Mouse (Mus musculus): ENCODE data around the gene Cfap299. TPM values are rescaled to one million over a fixed set of nuclear protein-coding genes. Genes with fewer than 3 reads are reported as not detected.

Cfap299 gene
- polyA plus RNA-seq, 1 experiment from 2014 or later, result 0.73 TPM

- no peaks in the 10 kb centered on the region for H3K27me3 ChIP-seq
- 83% methylated on average over 1 of the region's 1 CpGs for WGBS
- no peak overlapping the region for H3K27ac ChIP-seq
- H3K9me3 ChIP-seq, result no peaks in the 10 kb centered on the region
- H3K4me3 ChIP-seq (replicated peaks), result no peak overlapping the region
- no peaks in the 10 kb centered on the region for H3K4me1 ChIP-seq (replicated peaks)
- no peak for ATAC-seq
- H3K4me2 ChIP-seq (replicated peaks), result no peak overlapping the region
- no peak overlapping the region for H3K9ac ChIP-seq (replicated peaks)
- H3K36me3 ChIP-seq, result no peaks in the 10 kb centered on the region
Measured at GRCm38 (mm10) chr5:98402165-98402564, 73.1 kb downstream of the Cfap299 start.

- no peak for ATAC-seq
- 79% methylated on average over 2 of the region's 2 CpGs for WGBS
- no peaks in the 10 kb centered on the region for H3K4me1 ChIP-seq (replicated peaks)
Measured at GRCm38 (mm10) chr5:98410060-98410459, 81.0 kb downstream of the Cfap299 start.

GRCm38 (mm10) chr5:98416385-98417145, 87.5 kb downstream of the Cfap299 start:
- WGBS, result 86% methylated on average over 9 of the region's 9 CpGs
- H3K4me1 ChIP-seq (replicated peaks), result no peaks in the 10 kb centered on the region
- no peak overlapping the region for H3K4me3 ChIP-seq (replicated peaks)
- H3K9ac ChIP-seq (replicated peaks), result no peak overlapping the region
- no peak overlapping the region for H3K27ac ChIP-seq
- no peaks in the 10 kb centered on the region for H3K27me3 ChIP-seq
- no peak for ATAC-seq
- no peaks in the 10 kb centered on the region for H3K36me3 ChIP-seq
- H3K4me2 ChIP-seq (replicated peaks), result no peak overlapping the region
- H3K9me3 ChIP-seq, result no peaks in the 10 kb centered on the region

More at GRCm38 (mm10) chr5:98410060-98410459, 81.0 kb downstream of the Cfap299 start:
- Histone ChIP-seq H3K4me3 (replicated peaks) (no peak overlapping the region), H3K4me2 (replicated peaks) (no peak overlapping the region), H3K27me3 (no peaks in the 10 kb centered on the region), H3K27ac (no peak overlapping the region), H3K9me3 (no peaks in the 10 kb centered on the region), H3K9ac (replicated peaks) (no peak overlapping the region), H3K36me3 (no peaks in the 10 kb centered on the region)

- ATAC-seq, result no peak
- no peak overlapping the region for H3K9ac ChIP-seq (replicated peaks)
- H3K4me3 ChIP-seq (replicated peaks), result no peak overlapping the region
- WGBS, result 100% methylated on average over 1 of the region's 1 CpGs
- H3K27me3 ChIP-seq, result no peaks in the 10 kb centered on the region
- no peak overlapping the region for H3K4me2 ChIP-seq (replicated peaks)
- H3K27ac ChIP-seq, result no peak overlapping the region
- H3K36me3 ChIP-seq, result no peaks in the 10 kb centered on the region
- H3K9me3 ChIP-seq, result no peaks in the 10 kb centered on the region
- no peaks in the 10 kb centered on the region for H3K4me1 ChIP-seq (replicated peaks)
Measured at GRCm38 (mm10) chr5:98424965-98425364, 95.9 kb downstream of the Cfap299 start.

DNA sequence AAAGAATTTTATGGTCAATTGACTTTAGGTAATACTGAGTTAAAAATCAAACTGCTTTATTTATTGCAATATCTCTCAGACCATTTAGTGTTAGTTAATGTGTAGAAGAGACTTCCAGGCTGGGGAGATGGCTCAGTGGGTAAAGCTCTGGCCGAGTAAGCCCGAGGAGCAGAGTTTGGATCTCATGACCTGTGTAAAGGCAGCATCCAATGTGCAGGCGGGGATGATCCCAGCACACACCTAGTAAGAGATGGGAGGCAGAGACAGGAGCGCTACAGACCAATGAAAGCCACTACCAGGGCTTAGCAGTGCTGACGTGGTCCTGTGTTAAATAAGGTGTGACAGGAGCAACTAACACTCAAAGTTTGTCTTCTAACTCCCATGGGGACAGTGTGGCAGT, 97.0 kb downstream of the Cfap299 start:
- H3K36me3 ChIP-seq, result no peaks in the 10 kb centered on the region
- 88% methylated on average over 5 of the region's 5 CpGs for WGBS
- H3K4me3 ChIP-seq (replicated peaks), result no peak overlapping the region
- no peak for ATAC-seq
- no peak overlapping the region for H3K27ac ChIP-seq
- H3K27me3 ChIP-seq, result no peaks in the 10 kb centered on the region
- no peaks in the 10 kb centered on the region for H3K4me1 ChIP-seq (replicated peaks)
- H3K4me2 ChIP-seq (replicated peaks), result no peak overlapping the region
- H3K9ac ChIP-seq (replicated peaks), result no peak overlapping the region
- H3K9me3 ChIP-seq, result no peaks in the 10 kb centered on the region

DNA sequence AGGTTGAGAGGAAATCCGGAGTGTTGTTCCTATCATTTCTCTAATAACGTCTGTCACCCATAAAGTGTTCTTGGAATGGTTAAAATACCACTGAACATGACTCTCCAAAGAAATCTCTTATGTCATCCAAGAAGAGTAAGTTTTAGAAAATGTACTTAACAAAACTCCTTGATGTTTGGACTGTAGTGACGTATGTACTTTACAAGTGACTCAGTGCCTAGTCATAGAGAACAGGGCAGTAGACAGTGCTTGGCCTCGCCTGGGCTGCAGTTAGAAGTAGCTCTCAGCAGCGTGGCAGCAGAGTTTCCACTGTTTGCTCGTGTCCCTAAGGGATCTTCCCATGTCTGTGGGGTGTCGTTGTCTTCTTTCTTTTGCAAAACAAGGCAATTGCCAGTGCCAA, 101.0 kb downstream of the Cfap299 start:
- no peaks in the 10 kb centered on the region for H3K27me3 ChIP-seq
- no peaks in the 10 kb centered on the region for H3K36me3 ChIP-seq
- no peak overlapping the region for H3K4me3 ChIP-seq (replicated peaks)
- no peaks in the 10 kb centered on the region for H3K4me1 ChIP-seq (replicated peaks)
- H3K9ac ChIP-seq (replicated peaks), result no peak overlapping the region
- H3K9me3 ChIP-seq, result no peaks in the 10 kb centered on the region
- 78% methylated on average over 7 of the region's 7 CpGs for WGBS
- no peak overlapping the region for H3K27ac ChIP-seq
- no peak overlapping the region for H3K4me2 ChIP-seq (replicated peaks)
- ATAC-seq, result no peak

DNA sequence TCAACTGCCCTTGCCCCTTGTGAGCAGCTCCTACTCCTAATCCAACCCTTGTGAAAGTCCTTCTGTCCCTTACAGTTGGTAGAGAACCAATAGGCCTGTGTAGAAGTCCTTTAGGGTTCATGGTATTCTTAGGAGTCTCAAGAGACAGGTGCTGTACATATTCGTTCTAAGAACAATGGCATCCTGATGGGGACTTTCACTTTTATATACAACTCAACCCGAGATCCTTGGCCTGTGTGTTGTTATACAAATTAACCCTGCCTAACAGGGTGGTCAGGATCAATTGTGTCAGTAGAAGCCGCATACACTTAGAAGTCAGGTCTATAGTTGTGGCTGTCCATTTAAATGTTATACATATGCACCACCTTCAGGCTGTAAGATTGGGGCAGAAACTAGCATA, 109.6 kb downstream of the Cfap299 start:
- Histone ChIP-seq H3K9ac (replicated peaks) (no peak overlapping the region), H3K27me3 (no peaks in the 10 kb centered on the region), H3K4me3 (replicated peaks) (no peak overlapping the region), H3K36me3 (no peaks in the 10 kb centered on the region), H3K4me2 (replicated peaks) (no peak overlapping the region), H3K4me1 (replicated peaks) (no peaks in the 10 kb centered on the region), H3K9me3 (no peaks in the 10 kb centered on the region), H3K27ac (no peak overlapping the region)
- WGBS, result 64% methylated on average over 3 of the region's 3 CpGs
- no peak for ATAC-seq

DNA sequence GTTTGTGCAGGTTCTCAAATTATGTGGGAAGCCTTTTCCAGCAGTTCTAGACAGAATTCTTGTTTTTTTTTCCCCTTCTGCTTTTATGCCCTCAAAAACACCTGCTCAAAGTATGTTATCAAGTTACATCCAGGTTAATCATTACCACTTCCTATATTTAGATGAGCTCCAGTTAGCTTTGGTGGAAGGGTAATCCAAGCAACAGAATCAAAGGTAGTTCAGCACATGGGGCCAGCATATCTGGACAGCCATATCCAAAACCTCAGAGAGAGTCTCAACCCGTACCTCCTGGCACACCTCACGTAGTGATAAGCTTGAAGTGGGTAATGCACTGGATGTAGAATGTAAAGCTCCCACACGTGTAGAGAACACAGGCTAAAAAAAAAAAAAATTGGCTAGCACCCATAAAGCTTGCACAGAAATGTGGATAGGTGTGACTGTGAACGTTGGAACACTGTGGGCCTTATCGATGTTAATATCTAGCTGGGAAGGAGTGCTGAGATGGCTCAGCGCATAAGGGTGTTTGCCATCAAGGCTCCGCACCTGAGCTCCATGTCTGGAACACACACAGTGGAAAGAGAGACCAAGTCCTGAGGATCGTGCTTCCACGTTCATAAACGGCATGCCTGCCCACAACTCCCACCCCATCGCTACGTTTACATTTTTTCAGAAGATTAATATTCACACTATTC, 117.8 kb downstream of the Cfap299 start:
- ATAC-seq, result no peak
- no peak overlapping the region for H3K4me3 ChIP-seq (replicated peaks)
- no peak overlapping the region for H3K4me2 ChIP-seq (replicated peaks)
- H3K36me3 ChIP-seq, result no peaks in the 10 kb centered on the region
- no peaks in the 10 kb centered on the region for H3K27me3 ChIP-seq
- H3K9ac ChIP-seq (replicated peaks), result no peak overlapping the region
- no peak overlapping the region for H3K27ac ChIP-seq
- no peaks in the 10 kb centered on the region for H3K4me1 ChIP-seq (replicated peaks)
- H3K9me3 ChIP-seq, result no peaks in the 10 kb centered on the region
- 92% methylated on average over 12 of the region's 12 CpGs for WGBS

DNA sequence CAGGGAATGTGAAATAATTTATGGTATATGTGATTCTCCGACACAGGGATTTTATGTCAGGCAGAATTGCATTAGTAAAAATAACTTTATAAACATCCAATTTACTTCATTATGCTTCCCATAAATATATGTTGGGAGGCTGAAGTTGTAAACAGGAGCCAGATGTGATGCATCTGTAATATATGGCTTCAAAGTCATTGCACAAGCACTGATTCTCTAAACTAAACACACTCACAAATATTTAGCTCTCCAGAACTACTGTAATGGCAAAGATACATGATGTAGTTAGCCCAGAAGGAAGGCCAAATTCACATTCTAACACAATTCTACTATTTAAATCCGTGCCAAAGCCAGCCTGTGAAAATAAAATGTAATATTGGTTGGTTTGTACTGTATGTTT, 120.8 kb downstream of the Cfap299 start:
- WGBS, result 91% methylated on average over 2 of the region's 2 CpGs
- ATAC-seq, result no peak
- Histone ChIP-seq H3K4me3 (replicated peaks) (no peak overlapping the region), H3K9ac (replicated peaks) (no peak overlapping the region), H3K4me2 (replicated peaks) (no peak overlapping the region), H3K27me3 (no peaks in the 10 kb centered on the region), H3K36me3 (no peaks in the 10 kb centered on the region), H3K27ac (no peak overlapping the region), H3K4me1 (replicated peaks) (no peaks in the 10 kb centered on the region), H3K9me3 (no peaks in the 10 kb centered on the region)

DNA sequence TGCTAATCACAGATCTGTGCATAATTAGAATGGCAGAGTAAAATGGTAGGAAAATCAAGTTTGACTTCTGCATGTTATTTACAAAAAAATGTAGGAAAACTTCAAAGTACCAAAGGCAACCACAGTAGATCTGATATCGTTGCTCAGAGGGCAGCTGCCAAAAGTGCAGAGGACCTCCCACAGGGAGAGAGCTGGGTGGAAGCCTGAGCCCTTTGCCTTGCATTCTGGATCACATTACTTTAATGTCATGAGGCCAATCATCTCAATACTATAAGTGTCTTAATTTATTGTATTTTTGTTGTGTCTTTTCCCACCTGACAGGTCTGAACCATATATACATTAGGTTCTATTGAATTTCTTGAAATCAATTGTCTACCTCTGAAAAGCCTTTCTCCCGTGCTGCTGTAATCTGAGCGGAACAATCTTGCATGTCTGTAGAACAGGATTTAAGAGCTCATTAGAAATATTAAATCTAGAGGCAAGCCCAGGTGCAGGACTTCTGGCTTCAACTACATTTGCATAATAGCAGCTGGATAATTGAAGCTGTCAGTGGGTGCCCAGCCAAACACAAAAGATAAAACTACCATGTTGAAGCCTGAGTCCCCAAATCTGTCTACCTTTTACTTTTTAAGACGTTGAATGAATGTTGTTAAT, 137.9 kb downstream of the Cfap299 start:
- H3K4me1 ChIP-seq (replicated peaks), result no peaks in the 10 kb centered on the region
- no peak overlapping the region for H3K4me3 ChIP-seq (replicated peaks)
- 41% methylated on average over 4 of the region's 4 CpGs for WGBS
- H3K9ac ChIP-seq (replicated peaks), result no peak overlapping the region
- no peaks in the 10 kb centered on the region for H3K27me3 ChIP-seq
- H3K27ac ChIP-seq, result no peak overlapping the region
- H3K36me3 ChIP-seq, result no peaks in the 10 kb centered on the region
- ATAC-seq, result no peak
- no peak overlapping the region for H3K4me2 ChIP-seq (replicated peaks)
- H3K9me3 ChIP-seq, result no peaks in the 10 kb centered on the region

GRCm38 (mm10) chr5:98470052-98470451, 140.9 kb downstream of the Cfap299 start:
- H3K27me3 ChIP-seq, result no peaks in the 10 kb centered on the region
- WGBS, result 84% methylated on average over 4 of the region's 4 CpGs
- H3K4me3 ChIP-seq (replicated peaks), result no peak overlapping the region
- no peak overlapping the region for H3K9ac ChIP-seq (replicated peaks)
- H3K9me3 ChIP-seq, result no peaks in the 10 kb centered on the region
- no peaks in the 10 kb centered on the region for H3K4me1 ChIP-seq (replicated peaks)
- ATAC-seq, result no peak
- no peaks in the 10 kb centered on the region for H3K36me3 ChIP-seq
- no peak overlapping the region for H3K4me2 ChIP-seq (replicated peaks)
- no peak overlapping the region for H3K27ac ChIP-seq

GRCm38 (mm10) chr5:98476539-98476938, 147.4 kb downstream of the Cfap299 start:
- Histone ChIP-seq H3K4me1 (replicated peaks) (no peaks in the 10 kb centered on the region), H3K9me3 (no peaks in the 10 kb centered on the region), H3K36me3 (no peaks in the 10 kb centered on the region), H3K27ac (no peak overlapping the region), H3K9ac (replicated peaks) (no peak overlapping the region), H3K4me3 (replicated peaks) (no peak overlapping the region), H3K27me3 (no peaks in the 10 kb centered on the region), H3K4me2 (replicated peaks) (no peak overlapping the region)
- no peak for ATAC-seq
- 96% methylated on average over 3 of the region's 3 CpGs for WGBS
